17 mouse cellular contexts compared by ENCODE assay signal in genomic region chr2:147961633-147962032, GRCm38 (mm10).
DNase-seq lines count a peak whose midpoint lies in the region; ATAC-seq and TF ChIP-seq lines count a peak whose summit lies in the region.
"Had no signal": no experiment of that assay in that cellular context is flagged by ENCODE, and none has a peak within 500 bp of the region (broad histone marks: within the 10 kb centered on the region; RNA-seq: fewer than 3 reads in every experiment).

No protein-coding gene starts in this region.

- no peaks in the 10 kb centered on the region for H3K9me3 ChIP-seq in midbrain, embryonic 10.5 days (replicated peaks)
- no peaks in the 10 kb centered on the region for H3K9me3 ChIP-seq in midbrain, embryonic 11.5 days (ENCODE audit: control insufficient read depth, low read length)
- no peaks in the 10 kb centered on the region for H3K9me3 ChIP-seq in stomach, embryonic 15.5 days
- H3K9me3 ChIP-seq: embryonic facial prominence, embryonic 13.5 days; forebrain, embryonic 13.5 days; heart, embryonic 13.5 days had no signal

- no peak for ATAC-seq in midbrain, embryonic 11.5 days (ENCODE audit: low FRiP score)
- ATAC-seq in stomach, embryonic 15.5 days (ENCODE audit: insufficient read depth, low FRiP score, low read depth) = peak; percentile 84
- ATAC-seq: forebrain, embryonic 13.5 days; forebrain, postnatal 0 days had no signal

- no peak overlapping the region for H3K4me2 ChIP-seq in midbrain, embryonic 11.5 days
- H3K4me2 ChIP-seq in stomach, embryonic 15.5 days = no peak overlapping the region
- H3K4me2 ChIP-seq: embryonic facial prominence, embryonic 13.5 days; forebrain, embryonic 13.5 days; heart, embryonic 13.5 days had no signal

- no peaks in the 10 kb centered on the region for H3K27me3 ChIP-seq in liver, adult 2 months (ENCODE audit: control insufficient read depth, insufficient read depth, low read length)
- H3K27me3 ChIP-seq in midbrain, embryonic 10.5 days (ENCODE audit: low read depth, poor library complexity, severe bottlenecking) = 0 out of 2 replicates have a peak, but pooled peaks cover 3% of the 10 kb centered on the region
- H3K27me3 ChIP-seq in midbrain, embryonic 11.5 days (ENCODE audit: control insufficient read depth, insufficient read depth, low read length) = no peaks in the 10 kb centered on the region
- no peaks in the 10 kb centered on the region for H3K27me3 ChIP-seq in stomach, embryonic 15.5 days (replicated peaks)
- H3K27me3 ChIP-seq: forebrain, embryonic 13.5 days; heart, embryonic 13.5 days had no signal

- no peak for TF ChIP-seq POLR2A in liver, adult 2 months (IDR thresholded peaks at IDR 0.05; ENCODE audit: extremely low read depth, insufficient read depth, low read length)

- peak overlapping the region; percentile 96 for H3K27ac ChIP-seq in liver, adult 2 months (replicated peaks; ENCODE audit: insufficient read depth, low read depth, low read length)
- H3K27ac ChIP-seq in midbrain, embryonic 10.5 days (replicated peaks) = 0 out of 2 replicates have a peak overlapping the region, but pooled peaks have one; percentile 4
- H3K27ac ChIP-seq in midbrain, embryonic 11.5 days (ENCODE audit: low read depth, low read length) = no peak overlapping the region
- H3K27ac ChIP-seq in stomach, embryonic 15.5 days = peak overlapping the region; percentile 65; the same call in 1 of the 2 replicates
- H3K27ac ChIP-seq: embryonic facial prominence, embryonic 13.5 days; forebrain, embryonic 13.5 days; heart, embryonic 13.5 days had no signal

- 12% methylated on average over 6 of the region's 6 CpGs for WGBS in liver, adult 2 months
- WGBS in midbrain, embryonic 10.5 days = 68% methylated on average over 6 of the region's 6 CpGs
- WGBS in midbrain, embryonic 11.5 days = 67% methylated on average over 6 of the region's 6 CpGs
- WGBS in stomach, embryonic 15.5 days = 35% methylated on average over 6 of the region's 6 CpGs

- no peak overlapping the region for H3K9ac ChIP-seq in liver, adult 2 months (ENCODE audit: low read depth, low read length)
- no peak overlapping the region for H3K9ac ChIP-seq in midbrain, embryonic 11.5 days (ENCODE audit: low read length)
- H3K9ac ChIP-seq in stomach, embryonic 15.5 days = no peak overlapping the region
- H3K9ac ChIP-seq: embryonic facial prominence, embryonic 13.5 days; forebrain, embryonic 13.5 days; forebrain, postnatal 0 days; heart, embryonic 13.5 days had no signal

- peaks cover 36% of the 10 kb centered on the region for H3K36me3 ChIP-seq in liver, adult 2 months (ENCODE audit: control insufficient read depth, insufficient read depth, low read length)
- peaks cover 6% of the 10 kb centered on the region; the same call in 1 of the 2 replicates for H3K36me3 ChIP-seq in midbrain, embryonic 10.5 days
- H3K36me3 ChIP-seq in midbrain, embryonic 11.5 days (ENCODE audit: control insufficient read depth, insufficient read depth, low read length) = no peaks in the 10 kb centered on the region
- H3K36me3 ChIP-seq in stomach, embryonic 15.5 days = no peaks in the 10 kb centered on the region
- H3K36me3 ChIP-seq: embryonic facial prominence, embryonic 13.5 days; heart, embryonic 13.5 days had no signal

- H3K4me1 ChIP-seq in liver, adult 2 months (ENCODE audit: control insufficient read depth, insufficient read depth, low read length) = peaks cover 18% of the 10 kb centered on the region
- no peaks in the 10 kb centered on the region for H3K4me1 ChIP-seq in midbrain, embryonic 10.5 days
- H3K4me1 ChIP-seq in midbrain, embryonic 11.5 days (ENCODE audit: control insufficient read depth, insufficient read depth, low read length) = no peaks in the 10 kb centered on the region
- no peaks in the 10 kb centered on the region for H3K4me1 ChIP-seq in stomach, embryonic 15.5 days
- H3K4me1 ChIP-seq: embryonic facial prominence, embryonic 13.5 days; forebrain, embryonic 13.5 days; heart, embryonic 13.5 days had no signal

- no peak overlapping the region for H3K4me3 ChIP-seq in liver, adult 2 months (ENCODE audit: insufficient read depth, low read depth, low read length)
- H3K4me3 ChIP-seq in midbrain, embryonic 10.5 days = no peak overlapping the region
- H3K4me3 ChIP-seq in midbrain, embryonic 11.5 days (ENCODE audit: low read depth, low read length) = no peak overlapping the region
- H3K4me3 ChIP-seq in stomach, embryonic 15.5 days (replicated peaks) = no peak overlapping the region
- H3K4me3 ChIP-seq: embryonic facial prominence, embryonic 13.5 days; forebrain, embryonic 13.5 days; heart, embryonic 13.5 days had no signal

- no peak for TF ChIP-seq CTCF in liver, adult 2 months (IDR thresholded peaks at IDR 0.05; ENCODE audit: low read depth, low read length)

- DNase-seq in liver, adult 2 months (ENCODE audit: extremely low read depth, low read depth, low spot score) = peak; percentile 83
- DNase-seq in liver = no peak
- DNase-seq in midbrain, embryonic 10.5 days (ENCODE audit: low spot score) = no peak
- no peak for DNase-seq in midbrain, embryonic 11.5 days (ENCODE audit: low spot score, missing footprints)
- no peak for DNase-seq in layer of hippocampus, adult 11-12 months (ENCODE audit: low spot score)
- DNase-seq in c-Kit-positive CD71-positive TER-119-positive erythroid progenitor cells, embryonic 14.5 days (ENCODE audit: low spot score) = no peak
- DNase-seq: adrenal gland, postnatal 10 days; cerebellum, adult 11-12 months; cerebellum, adult 9-10 months; cerebellum, postnatal 36 days; forebrain, postnatal 0 days; gastrocnemius, postnatal 14 days; heart, postnatal 36 days had no signal

- H3K79me2 ChIP-seq in liver, adult 2 months (ENCODE audit: control insufficient read depth, insufficient read depth, low read length) = no peaks in the 10 kb centered on the region; the same call in 1 of the 2 replicates
